Mouse (Mus musculus): ENCODE data around the gene Scgb1b12. TPM values are rescaled to one million over a fixed set of nuclear protein-coding genes. Genes with fewer than 3 reads are reported as not detected.
"Not testable (repeated sequence)": the region's sequence is repeated elsewhere in the genome, so short reads cannot be mapped to it uniquely, and the experiment has no call there.

Scgb1b12 gene
- not detected in 2 replicates for polyA plus RNA-seq (2015; fragmentation: Nextera tagmentation; extraction: Ambion mirVana)

- 61% methylated on average over 3 of the region's 3 CpGs for WGBS
Observed at GRCm38 (mm10) chr7:32333882-32334281, at the start of gene Scgb1b12. Gene Scgb1b12, plus strand, starts transcription at chr7:32334182.

GRCm38 (mm10) chr7:32327145-32327544, 6.8 kb upstream of the Scgb1b12 start, which contains the start of gene Scgb2b12:
Gene Scgb2b12, minus strand, starts transcription at chr7:32327245.
- ATAC-seq (ENCODE audit: insufficient read depth, low FRiP score, low read depth); H3K9ac ChIP-seq; H3K27ac ChIP-seq; H3K4me1 ChIP-seq; H3K36me3 ChIP-seq; H3K9me3 ChIP-seq; H3K4me2 ChIP-seq; H3K4me3 ChIP-seq (replicated peaks); H3K27me3 ChIP-seq (replicated peaks): not testable (repeated sequence)
- 76% methylated on average over 1 of the region's 1 CpGs for WGBS

More at GRCm38 (mm10) chr7:32333882-32334281, at the start of gene Scgb1b12:
- not testable (repeated sequence) for H3K9me3 ChIP-seq; H3K27ac ChIP-seq; H3K27me3 ChIP-seq (replicated peaks); H3K9ac ChIP-seq; H3K4me2 ChIP-seq; H3K4me3 ChIP-seq (replicated peaks); H3K36me3 ChIP-seq; H3K4me1 ChIP-seq; ATAC-seq (ENCODE audit: insufficient read depth, low FRiP score, low read depth)

Other genes with a start within 250 kb of the Scgb1b12 start
- not detected in 2 replicates for gene Scgb1b10, start 233.3 kb upstream of the Scgb1b12 start, polyA plus RNA-seq (2015; fragmentation: Nextera tagmentation; extraction: Ambion mirVana)
- not detected in 2 replicates for gene Scgb2b11, start 123.0 kb upstream of the Scgb1b12 start, polyA plus RNA-seq (2015; fragmentation: Nextera tagmentation; extraction: Ambion mirVana)
- not detected in 2 replicates for gene Scgb1b11, start 111.3 kb upstream of the Scgb1b12 start, polyA plus RNA-seq (2015; fragmentation: Nextera tagmentation; extraction: Ambion mirVana)
- gene Scgb2b12, start 6.9 kb upstream of the Scgb1b12 start, polyA plus RNA-seq (2015; fragmentation: Nextera tagmentation; extraction: Ambion mirVana) = not detected in 2 replicates
- not detected in 2 replicates for gene Scgb1b29, start 107.4 kb downstream of the Scgb1b12 start, polyA plus RNA-seq (2015; fragmentation: Nextera tagmentation; extraction: Ambion mirVana)